In genomic region chr13:49307311-49307969, GRCm38 (mm10) we compare ENCODE assay signal across 8 mouse cellular contexts. TPM values are rescaled to one million over a fixed set of nuclear protein-coding genes. Genes with fewer than 3 reads are reported as not detected.
DNase-seq lines count a peak whose midpoint lies in the region; ATAC-seq and TF ChIP-seq lines count a peak whose summit lies in the region.

No protein-coding gene starts in this region.

- H3K36me3 ChIP-seq in forebrain, embryonic 10.5 days (replicated peaks): no peaks in the 10 kb centered on the region
- H3K36me3 ChIP-seq in forebrain, embryonic 14.5 days (ENCODE audit: control insufficient read depth, insufficient read depth, low read length): no peaks in the 10 kb centered on the region
- H3K36me3 ChIP-seq in lung, embryonic 14.5 days (ENCODE audit: insufficient read depth): no peaks in the 10 kb centered on the region

- H3K4me2 ChIP-seq in forebrain, embryonic 14.5 days (ENCODE audit: low read length): no peak overlapping the region
- peak overlapping the region; percentile 42 for H3K4me2 ChIP-seq in lung, embryonic 14.5 days

- H3K4me1 ChIP-seq in forebrain, embryonic 10.5 days: peaks cover 18% of the 10 kb centered on the region
- H3K4me1 ChIP-seq in forebrain, embryonic 14.5 days (ENCODE audit: control insufficient read depth, insufficient read depth, low read length): no peaks in the 10 kb centered on the region
- peaks cover 11% of the 10 kb centered on the region; the same call in 1 of the 2 replicates for H3K4me1 ChIP-seq in lung, embryonic 14.5 days (ENCODE audit: insufficient read depth)

- no peak overlapping the region for H3K9ac ChIP-seq in forebrain, embryonic 14.5 days (ENCODE audit: low read length)
- H3K9ac ChIP-seq in lung, embryonic 14.5 days: peak overlapping the region; percentile 20; the same call in 1 of the 2 replicates

- no peak for ATAC-seq in forebrain, embryonic 14.5 days
- ATAC-seq in common myeloid progenitor, adult 5-6 weeks (replicated peaks; ENCODE audit: low read depth, poor library complexity, severe bottlenecking): peak; percentile 59
- peak; percentile 81 for ATAC-seq in lung, embryonic 14.5 days (ENCODE audit: insufficient read depth)

- WGBS in forebrain, embryonic 10.5 days: 45% methylated on average over 10 of the region's 10 CpGs
- WGBS in forebrain, embryonic 14.5 days: 46% methylated on average over 9 of the region's 10 CpGs
- 12% methylated on average over 10 of the region's 10 CpGs for WGBS in lung, embryonic 14.5 days

- no peak overlapping the region for H3K4me3 ChIP-seq in forebrain, embryonic 10.5 days
- H3K4me3 ChIP-seq in forebrain, embryonic 14.5 days (ENCODE audit: low read depth, low read length): no peak overlapping the region
- H3K4me3 ChIP-seq in lung, embryonic 14.5 days (ENCODE audit: low read depth, low read length): no peak overlapping the region

- TF ChIP-seq CTCF in lung, embryonic 14.5 days (IDR thresholded peaks at IDR 0.05; ENCODE audit: low read depth): no peak

- H3K27me3 ChIP-seq in forebrain, embryonic 10.5 days (ENCODE audit: poor library complexity, severe bottlenecking): no peaks in the 10 kb centered on the region
- H3K27me3 ChIP-seq in forebrain, embryonic 14.5 days (replicated peaks; ENCODE audit: control insufficient read depth, insufficient read depth, low read length): no peaks in the 10 kb centered on the region
- no peaks in the 10 kb centered on the region for H3K27me3 ChIP-seq in lung, embryonic 14.5 days (ENCODE audit: insufficient read depth, low read length)

- H3K27ac ChIP-seq in forebrain, embryonic 10.5 days: peak overlapping the region; percentile 63
- no peak overlapping the region for H3K27ac ChIP-seq in forebrain, embryonic 14.5 days (ENCODE audit: low read depth, low read length)
- peak overlapping the region; percentile 72; the same call in 1 of the 2 replicates for H3K27ac ChIP-seq in lung, embryonic 14.5 days (ENCODE audit: low read depth)

- no peaks in the 10 kb centered on the region for H3K9me3 ChIP-seq in forebrain, embryonic 10.5 days
- no peaks in the 10 kb centered on the region for H3K9me3 ChIP-seq in forebrain, embryonic 14.5 days (replicated peaks; ENCODE audit: control insufficient read depth, low read length)
- no peaks in the 10 kb centered on the region for H3K9me3 ChIP-seq in lung, embryonic 14.5 days (ENCODE audit: low read depth, low read length)

- DNase-seq in forebrain, embryonic 10.5 days (ENCODE audit: extremely low spot score, low spot score): no peak
- no peak for DNase-seq in forebrain, embryonic 14.5 days (ENCODE audit: low spot score)
- peak; percentile 99 for DNase-seq in 416B (ENCODE audit: low read depth)
- DNase-seq in heart, postnatal 4 days: peak; percentile 54
- DNase-seq in lung, embryonic 14.5 days: peak; percentile 29
- peak; percentile 70 for DNase-seq in spleen, adult 18-20 months
- no peak for DNase-seq in cerebellum, adult 18-20 months

RNA-seq across cellular contexts. Expression of gene Fgd3, which starts 12.7 kb away (rescaled TPM):
- 0.90 and 1.1 TPM in 2 replicates for polyA plus RNA-seq in forebrain, embryonic 10.5 days (2016; fragmentation: Nextera tagmentation; extraction: Ambion mirVana)
- 2.8 and 3.4 TPM in 2 replicates for polyA plus RNA-seq in forebrain, embryonic 14.5 days (2014; fragmentation: Nextera tagmentation; extraction: Ambion mirVana)
- 8.8 and 11.9 TPM in 2 replicates for total RNA-seq in common myeloid progenitor, adult 5-6 weeks (2017)
- under 1 TPM; 0.27 to 0.55 TPM for total RNA-seq in heart, postnatal 4 days (2021)
- 0.34 and 0.42 TPM in 2 replicates for polyA plus RNA-seq in lung, embryonic 14.5 days (2014; fragmentation: Nextera tagmentation; extraction: Ambion mirVana)

RNA-seq across cellular contexts. Expression of gene Bicd2, which starts 33.9 kb away (rescaled TPM):
- polyA plus RNA-seq in forebrain, embryonic 10.5 days (2016; fragmentation: Nextera tagmentation; extraction: Ambion mirVana): 26.2 and 28.8 TPM in 2 replicates
- polyA plus RNA-seq in forebrain, embryonic 14.5 days (2014; fragmentation: Nextera tagmentation; extraction: Ambion mirVana): 19.2 and 25.2 TPM in 2 replicates
- 20.4 and 24.3 TPM in 2 replicates for total RNA-seq in common myeloid progenitor, adult 5-6 weeks (2017)
- 10 to 100 TPM; 80.9 to 84.3 TPM for total RNA-seq in heart, postnatal 4 days (2021)
- polyA plus RNA-seq in lung, embryonic 14.5 days (2014; fragmentation: Nextera tagmentation; extraction: Ambion mirVana): 33.7 and 36.7 TPM in 2 replicates

RNA-seq across cellular contexts. Expression of gene Susd3, which starts 58.9 kb away (rescaled TPM):
- 0.82 and 0.95 TPM in 2 replicates for polyA plus RNA-seq in forebrain, embryonic 10.5 days (2016; fragmentation: Nextera tagmentation; extraction: Ambion mirVana)
- polyA plus RNA-seq in forebrain, embryonic 14.5 days (2014; fragmentation: Nextera tagmentation; extraction: Ambion mirVana): 0.82 and 1.4 TPM in 2 replicates
- total RNA-seq in common myeloid progenitor, adult 5-6 weeks (2017): 1.4 and 4.2 TPM in 2 replicates
- total RNA-seq in heart, postnatal 4 days (2021): under 1 TPM; 0.43 to 0.68 TPM
- polyA plus RNA-seq in lung, embryonic 14.5 days (2014; fragmentation: Nextera tagmentation; extraction: Ambion mirVana): 1.7 and 3.3 TPM in 2 replicates

Comparison
In these comparisons a context has a peak if more than half of its experiments do, and no peak if none do; other contexts are left out.
1. DNase-seq: peak in 416B (single experiment), heart, postnatal 4 days (single experiment), lung, embryonic 14.5 days (single experiment) and spleen, adult 18-20 months (2 of 2); none in forebrain, embryonic 10.5 days (single experiment), forebrain, embryonic 14.5 days (single experiment) and cerebellum, adult 18-20 months (0 of 2).